Mouse (Mus musculus): Measurements from ENCODE around the gene Adcy5. TPM values are rescaled to one million over a fixed set of nuclear protein-coding genes. Genes with fewer than 3 reads are reported as not detected.

The Adcy5 gene
- polyA plus RNA-seq, 1 experiment from 2014 or later = 1.5 TPM

DNA sequence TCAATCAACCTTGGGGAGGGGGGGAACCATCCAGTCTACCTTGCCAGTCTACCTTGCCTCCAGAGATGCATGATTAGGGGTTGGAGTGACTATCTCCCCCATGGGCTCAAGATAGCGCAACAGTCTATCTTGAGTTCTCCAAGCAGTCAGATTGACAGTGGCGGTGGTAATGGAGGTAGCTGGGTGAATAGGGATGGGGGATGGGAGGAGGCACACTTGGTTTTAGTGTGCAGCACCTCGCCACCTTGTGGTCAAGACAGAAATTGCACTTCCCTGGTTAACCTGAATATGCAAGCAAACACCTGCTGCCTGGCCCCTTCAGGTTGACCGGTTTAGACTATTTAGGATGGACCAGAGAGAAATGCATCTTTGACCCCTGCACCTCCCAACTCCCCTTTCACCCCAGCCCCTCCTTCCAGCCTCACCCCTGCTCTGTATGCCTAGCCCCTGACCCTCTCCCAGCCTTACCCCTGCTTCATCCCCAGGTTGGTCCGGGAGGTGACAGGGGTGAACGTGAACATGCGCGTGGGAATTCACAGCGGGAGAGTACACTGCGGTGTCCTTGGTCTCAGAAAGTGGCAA is 115.8 kb downstream of the Adcy5 start:
- Histone ChIP-seq H3K4me3 (ENCODE audit: low read depth, low read length) (no peak overlapping the region), H3K36me3 (ENCODE audit: control insufficient read depth, insufficient read depth, low read length) (no peaks in the 10 kb centered on the region), H3K4me1 (ENCODE audit: control insufficient read depth, insufficient read depth, low read length) (peaks cover 5% of the 10 kb centered on the region; the same call in 1 of the 2 replicates), H3K9ac (ENCODE audit: low read length) (no peak overlapping the region), H3K9me3 (ENCODE audit: control insufficient read depth, low read length) (no peaks in the 10 kb centered on the region), H3K27ac (replicated peaks; ENCODE audit: low read depth, low read length) (no peak overlapping the region), H3K27me3 (ENCODE audit: control insufficient read depth, insufficient read depth, low read length) (no peaks in the 10 kb centered on the region), H3K4me2 (ENCODE audit: low read depth, severe bottlenecking) (no peak overlapping the region)
- ATAC-seq (ENCODE audit: insufficient number of reproducible peaks, low FRiP score, low TSS enrichment, low read depth) = no peak
- peak; percentile 94 for DNase-seq (ENCODE audit: low spot score)
- 41% methylated on average over 10 of the region's 10 CpGs for WGBS

- Histone ChIP-seq H3K4me1 (ENCODE audit: control insufficient read depth, insufficient read depth, low read length) (peaks cover 5% of the 10 kb centered on the region; the same call in 1 of the 2 replicates), H3K36me3 (ENCODE audit: control insufficient read depth, insufficient read depth, low read length) (no peaks in the 10 kb centered on the region), H3K4me2 (ENCODE audit: low read depth, severe bottlenecking) (no peak overlapping the region), H3K9ac (ENCODE audit: low read length) (no peak overlapping the region), H3K9me3 (ENCODE audit: control insufficient read depth, low read length) (no peaks in the 10 kb centered on the region), H3K27me3 (ENCODE audit: control insufficient read depth, insufficient read depth, low read length) (no peaks in the 10 kb centered on the region), H3K27ac (replicated peaks; ENCODE audit: low read depth, low read length) (no peak overlapping the region), H3K4me3 (ENCODE audit: low read depth, low read length) (no peak overlapping the region)
- DNase-seq (ENCODE audit: low spot score) (no peak), ATAC-seq (ENCODE audit: insufficient number of reproducible peaks, low FRiP score, low TSS enrichment, low read depth) (no peak)
- 73% methylated on average over 6 of the region's 6 CpGs for WGBS
These were observed 116.3 kb downstream of the Adcy5 start for GRCm38 (mm10) chr16:35270945-35271344.

GRCm38 (mm10) chr16:35271572-35271971 is 116.9 kb downstream of the Adcy5 start:
- ATAC-seq (ENCODE audit: insufficient number of reproducible peaks, low FRiP score, low TSS enrichment, low read depth) (no peak), DNase-seq (ENCODE audit: low spot score) (no peak)
- 47% methylated on average over 4 of the region's 4 CpGs for WGBS
- Histone ChIP-seq H3K4me3 (ENCODE audit: low read depth, low read length) (no peak overlapping the region), H3K4me2 (ENCODE audit: low read depth, severe bottlenecking) (no peak overlapping the region), H3K27ac (replicated peaks; ENCODE audit: low read depth, low read length) (no peak overlapping the region), H3K27me3 (ENCODE audit: control insufficient read depth, insufficient read depth, low read length) (no peaks in the 10 kb centered on the region), H3K9me3 (ENCODE audit: control insufficient read depth, low read length) (no peaks in the 10 kb centered on the region), H3K9ac (ENCODE audit: low read length) (no peak overlapping the region), H3K4me1 (ENCODE audit: control insufficient read depth, insufficient read depth, low read length) (peaks cover 5% of the 10 kb centered on the region; the same call in 1 of the 2 replicates), H3K36me3 (ENCODE audit: control insufficient read depth, insufficient read depth, low read length) (no peaks in the 10 kb centered on the region)

DNA sequence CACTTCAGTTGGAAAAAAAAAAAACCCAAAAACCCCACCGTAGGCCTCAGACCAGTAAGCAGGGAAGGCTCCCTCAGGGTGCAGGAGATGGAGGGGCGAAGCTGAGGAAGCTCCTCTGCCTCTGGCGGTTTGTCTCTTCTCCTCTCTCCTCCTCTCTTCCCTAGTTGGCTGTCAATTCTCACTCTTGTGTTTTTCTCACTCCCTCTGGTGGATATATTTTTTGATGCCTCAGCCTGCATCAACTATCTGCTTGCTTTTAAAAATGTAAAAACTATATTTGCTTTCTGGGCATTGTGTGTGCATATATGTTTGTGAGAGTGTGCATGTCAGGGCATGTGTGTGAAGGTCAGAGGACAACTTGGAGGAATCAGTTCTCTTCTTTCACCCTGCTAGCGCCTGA is 117.7 kb downstream of the Adcy5 start:
- ATAC-seq (ENCODE audit: insufficient number of reproducible peaks, low FRiP score, low TSS enrichment, low read depth) = no peak

GRCm38 (mm10) chr16:35278166-35278565 is 123.5 kb downstream of the Adcy5 start:
- Histone ChIP-seq H3K4me1 (ENCODE audit: control insufficient read depth, insufficient read depth, low read length) (0 out of 2 replicates have a peak, but pooled peaks cover 2% of the 10 kb centered on the region), H3K4me3 (ENCODE audit: low read depth, low read length) (no peak overlapping the region), H3K27me3 (ENCODE audit: control insufficient read depth, insufficient read depth, low read length) (no peaks in the 10 kb centered on the region), H3K9ac (ENCODE audit: low read length) (no peak overlapping the region), H3K4me2 (ENCODE audit: low read depth, severe bottlenecking) (no peak overlapping the region), H3K27ac (replicated peaks; ENCODE audit: low read depth, low read length) (no peak overlapping the region), H3K9me3 (ENCODE audit: control insufficient read depth, low read length) (no peaks in the 10 kb centered on the region), H3K36me3 (ENCODE audit: control insufficient read depth, insufficient read depth, low read length) (no peaks in the 10 kb centered on the region)
- 87% methylated on average over 6 of the region's 6 CpGs for WGBS
- no peak for DNase-seq (ENCODE audit: low spot score)
- ATAC-seq (ENCODE audit: insufficient number of reproducible peaks, low FRiP score, low TSS enrichment, low read depth) = no peak

More for the DNA sequence above, 117.7 kb downstream of the Adcy5 start:
- WGBS = 55% methylated on average over 4 of the region's 4 CpGs
- Histone ChIP-seq H3K27me3 (ENCODE audit: control insufficient read depth, insufficient read depth, low read length) (no peaks in the 10 kb centered on the region), H3K4me1 (ENCODE audit: control insufficient read depth, insufficient read depth, low read length) (peaks cover 5% of the 10 kb centered on the region; the same call in 1 of the 2 replicates), H3K36me3 (ENCODE audit: control insufficient read depth, insufficient read depth, low read length) (no peaks in the 10 kb centered on the region), H3K4me2 (ENCODE audit: low read depth, severe bottlenecking) (no peak overlapping the region), H3K9me3 (ENCODE audit: control insufficient read depth, low read length) (no peaks in the 10 kb centered on the region), H3K9ac (ENCODE audit: low read length) (no peak overlapping the region), H3K27ac (replicated peaks; ENCODE audit: low read depth, low read length) (no peak overlapping the region), H3K4me3 (ENCODE audit: low read depth, low read length) (no peak overlapping the region)
- no peak for DNase-seq (ENCODE audit: low spot score)

GRCm38 (mm10) chr16:35282456-35282855 is 127.8 kb downstream of the Adcy5 start:
- Histone ChIP-seq H3K27me3 (ENCODE audit: control insufficient read depth, insufficient read depth, low read length) (no peaks in the 10 kb centered on the region), H3K27ac (replicated peaks; ENCODE audit: low read depth, low read length) (no peak overlapping the region), H3K9ac (ENCODE audit: low read length) (no peak overlapping the region), H3K4me1 (ENCODE audit: control insufficient read depth, insufficient read depth, low read length) (no peaks in the 10 kb centered on the region), H3K36me3 (ENCODE audit: control insufficient read depth, insufficient read depth, low read length) (no peaks in the 10 kb centered on the region), H3K4me3 (ENCODE audit: low read depth, low read length) (no peak overlapping the region), H3K4me2 (ENCODE audit: low read depth, severe bottlenecking) (no peak overlapping the region), H3K9me3 (ENCODE audit: control insufficient read depth, low read length) (no peaks in the 10 kb centered on the region)
- DNase-seq (ENCODE audit: low spot score) (no peak), ATAC-seq (ENCODE audit: insufficient number of reproducible peaks, low FRiP score, low TSS enrichment, low read depth) (no peak)
- WGBS = 95% methylated on average over 2 of the region's 2 CpGs

- H3K4me1 ChIP-seq (ENCODE audit: control insufficient read depth, insufficient read depth, low read length) = no peaks in the 10 kb centered on the region
- ATAC-seq (ENCODE audit: insufficient number of reproducible peaks, low FRiP score, low TSS enrichment, low read depth) (no peak), DNase-seq (ENCODE audit: low spot score) (no peak)
- no peak overlapping the region for H3K4me2 ChIP-seq (ENCODE audit: low read depth, severe bottlenecking)
- H3K9me3 ChIP-seq (ENCODE audit: control insufficient read depth, low read length) = no peaks in the 10 kb centered on the region
- no peak overlapping the region for H3K27ac ChIP-seq (replicated peaks; ENCODE audit: low read depth, low read length)
- WGBS = 84% methylated on average over 9 of the region's 9 CpGs
- no peak overlapping the region for H3K4me3 ChIP-seq (ENCODE audit: low read depth, low read length)
- H3K36me3 ChIP-seq (ENCODE audit: control insufficient read depth, insufficient read depth, low read length) = no peaks in the 10 kb centered on the region
- H3K9ac ChIP-seq (ENCODE audit: low read length) = no peak overlapping the region
- H3K27me3 ChIP-seq (ENCODE audit: control insufficient read depth, insufficient read depth, low read length) = no peaks in the 10 kb centered on the region
These were observed 131.1 kb downstream of the Adcy5 start for GRCm38 (mm10) chr16:35285821-35286220.

DNA sequence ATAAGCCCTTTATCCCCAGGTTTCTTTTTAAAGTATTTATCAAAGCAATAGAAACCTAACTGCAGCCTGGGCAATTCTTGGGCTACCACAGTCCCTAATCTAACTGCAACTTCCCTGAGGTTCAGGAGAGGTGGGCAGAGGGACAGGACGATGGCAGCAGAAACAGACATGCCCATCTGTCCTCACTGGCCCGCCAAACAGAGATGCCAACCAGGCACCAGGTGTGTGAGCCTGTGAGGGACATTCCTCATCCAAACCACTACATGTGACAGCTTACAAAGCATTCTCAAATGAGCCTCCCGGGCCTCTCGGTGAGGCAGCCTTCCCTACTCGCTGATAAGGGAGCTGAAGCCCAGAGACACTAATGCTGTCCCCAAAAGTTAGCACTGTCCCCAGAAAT is 132.6 kb downstream of the Adcy5 start:
- Histone ChIP-seq H3K27me3 (ENCODE audit: control insufficient read depth, insufficient read depth, low read length) (no peaks in the 10 kb centered on the region), H3K27ac (replicated peaks; ENCODE audit: low read depth, low read length) (no peak overlapping the region), H3K9me3 (ENCODE audit: control insufficient read depth, low read length) (no peaks in the 10 kb centered on the region), H3K9ac (ENCODE audit: low read length) (no peak overlapping the region), H3K4me3 (ENCODE audit: low read depth, low read length) (no peak overlapping the region), H3K4me2 (ENCODE audit: low read depth, severe bottlenecking) (no peak overlapping the region), H3K36me3 (ENCODE audit: control insufficient read depth, insufficient read depth, low read length) (no peaks in the 10 kb centered on the region), H3K4me1 (ENCODE audit: control insufficient read depth, insufficient read depth, low read length) (no peaks in the 10 kb centered on the region)
- ATAC-seq (ENCODE audit: insufficient number of reproducible peaks, low FRiP score, low TSS enrichment, low read depth) (no peak), DNase-seq (ENCODE audit: low spot score) (no peak)
- WGBS = 92% methylated on average over 5 of the region's 5 CpGs

DNA sequence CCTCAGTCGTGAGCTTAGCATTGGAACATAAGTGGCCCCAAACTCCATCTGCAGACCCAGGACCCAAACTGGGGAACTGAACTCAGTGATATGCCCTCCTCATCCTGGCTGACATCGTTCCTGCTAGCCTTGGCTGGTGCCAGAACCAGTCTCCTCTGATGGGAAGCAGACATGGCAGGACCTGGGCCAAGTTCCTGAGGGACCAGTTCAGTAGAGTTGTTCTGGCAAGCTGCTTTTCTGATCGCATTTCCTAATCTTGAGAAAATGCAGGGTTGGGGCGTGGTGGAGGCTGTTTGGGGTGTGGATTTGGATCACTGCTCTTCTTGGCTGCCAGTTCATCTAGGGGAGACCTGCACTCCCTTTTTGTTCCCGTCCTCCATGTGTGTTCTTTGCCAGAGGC is 143.1 kb downstream of the Adcy5 start:
- no peaks in the 10 kb centered on the region for H3K9me3 ChIP-seq (ENCODE audit: control insufficient read depth, low read length)
- H3K4me1 ChIP-seq (ENCODE audit: control insufficient read depth, insufficient read depth, low read length) = no peaks in the 10 kb centered on the region
- no peaks in the 10 kb centered on the region for H3K36me3 ChIP-seq (ENCODE audit: control insufficient read depth, insufficient read depth, low read length)
- H3K4me3 ChIP-seq (ENCODE audit: low read depth, low read length) = no peak overlapping the region
- 80% methylated on average over 5 of the region's 5 CpGs for WGBS
- no peak overlapping the region for H3K9ac ChIP-seq (ENCODE audit: low read length)
- H3K4me2 ChIP-seq (ENCODE audit: low read depth, severe bottlenecking) = no peak overlapping the region
- H3K27me3 ChIP-seq (ENCODE audit: control insufficient read depth, insufficient read depth, low read length) = no peaks in the 10 kb centered on the region
- DNase-seq (ENCODE audit: low spot score) = no peak
- no peak overlapping the region for H3K27ac ChIP-seq (replicated peaks; ENCODE audit: low read depth, low read length)
- ATAC-seq (ENCODE audit: insufficient number of reproducible peaks, low FRiP score, low TSS enrichment, low read depth) = no peak

All from limb, embryonic 11.5 days (tissue).